Mouse (Mus musculus) frontal cortex, postnatal 14 days (tissue): ENCODE results near the gene Zfp764.
"Not testable (repeated sequence)": the region's sequence is repeated elsewhere in the genome, so short reads cannot be mapped to it uniquely, and the experiment has no call there.

Experiments used
- DNase-seq, 2 experiments: peaks; one replicate each; pipeline ENCODE4 v3.0.0; 2022; ENCODE audit warnings: low spot score in 2 of 2

Gene Zfp764

DNA sequence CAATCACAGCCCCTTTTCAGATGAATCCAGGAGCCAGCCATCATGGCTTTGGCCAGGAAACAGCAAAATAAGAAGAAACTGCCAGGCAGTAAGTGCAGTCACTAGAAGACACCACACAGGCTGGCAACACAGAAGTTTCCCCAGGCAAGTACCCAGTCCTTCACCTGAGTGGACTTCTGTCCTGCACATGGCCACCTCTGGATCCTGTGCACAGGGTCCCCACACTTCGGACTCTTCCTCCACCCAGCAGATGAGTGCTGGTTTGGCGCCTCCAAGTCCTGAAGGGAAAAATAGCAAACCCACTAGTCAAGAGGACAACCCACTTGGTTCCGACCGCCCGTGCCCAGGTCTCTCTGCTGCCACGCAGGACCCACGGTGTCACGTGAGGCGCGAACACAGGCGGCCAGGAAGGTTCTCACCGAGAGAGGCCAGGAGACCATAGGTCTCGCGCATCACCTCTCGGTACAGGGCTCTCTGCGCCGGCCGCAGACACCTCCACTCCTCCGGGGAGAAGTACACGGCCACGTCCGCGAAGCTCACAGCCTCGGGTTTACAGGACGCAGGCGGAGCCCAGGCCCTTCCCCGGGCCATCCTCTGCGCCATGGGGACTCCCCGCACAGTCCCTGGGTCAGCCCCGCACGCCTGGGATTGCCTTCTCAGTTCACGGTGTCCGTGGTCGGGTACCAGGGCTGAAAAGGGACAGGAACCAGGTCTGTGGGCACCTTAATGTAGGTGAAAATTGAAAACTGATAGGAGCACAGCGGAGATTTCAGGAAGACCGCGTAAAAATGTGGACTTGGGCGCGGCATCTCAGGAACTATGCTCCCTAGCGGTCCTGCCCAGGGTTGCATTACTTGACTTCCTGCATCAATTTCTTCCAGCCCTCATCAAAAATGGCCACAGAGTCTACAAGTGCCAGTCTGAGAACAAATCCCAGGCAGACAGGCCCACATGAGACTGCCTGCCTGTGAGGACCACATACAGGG, at the start of gene Zfp764:
Gene Zfp764, minus strand, starts transcription at position 821 of the 986 bp plus-strand sequence.
- DNase-seq: peak; percentile 69 to 75

DNA sequence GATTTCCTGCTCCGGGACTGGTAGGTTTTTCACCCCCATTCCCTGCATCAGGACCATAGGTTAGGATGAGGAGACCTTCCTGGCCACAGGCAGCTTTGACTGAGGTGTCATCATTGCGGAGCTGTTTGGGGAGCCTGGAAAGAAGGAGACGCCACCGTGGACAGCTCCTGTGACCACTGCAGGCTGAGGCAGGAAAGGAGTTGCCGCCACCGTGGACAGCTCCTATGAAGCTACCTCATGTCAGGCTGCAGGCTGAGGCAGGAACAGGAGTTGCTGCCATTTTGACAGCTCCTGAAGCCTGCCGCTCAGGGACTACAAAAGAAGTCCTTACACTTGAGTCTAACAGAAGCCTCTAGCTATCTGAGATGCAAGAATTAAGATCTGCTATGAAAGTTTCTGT, 48.3 kb upstream of the Zfp764 start:
- no peak for DNase-seq

DNA sequence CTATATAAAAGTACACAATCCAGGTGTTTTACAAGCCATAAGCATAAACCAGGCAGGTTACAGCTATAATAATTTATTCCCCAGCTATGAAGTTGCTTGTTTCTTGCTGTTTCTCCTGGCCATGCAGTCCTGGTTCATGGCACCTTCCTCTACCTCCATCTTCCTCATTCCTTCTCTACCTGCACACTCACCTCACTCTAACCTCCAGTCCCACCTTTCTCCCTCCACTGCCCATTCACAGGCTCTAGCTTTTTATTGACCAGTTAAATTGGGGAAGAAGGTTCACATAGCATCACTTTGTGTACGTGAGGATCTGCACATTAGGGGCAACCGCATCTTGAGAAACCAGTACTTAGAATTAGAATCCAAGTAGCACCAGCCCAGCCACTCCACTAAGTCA, 46.4 kb upstream of the Zfp764 start:
- DNase-seq: no peak

DNA sequence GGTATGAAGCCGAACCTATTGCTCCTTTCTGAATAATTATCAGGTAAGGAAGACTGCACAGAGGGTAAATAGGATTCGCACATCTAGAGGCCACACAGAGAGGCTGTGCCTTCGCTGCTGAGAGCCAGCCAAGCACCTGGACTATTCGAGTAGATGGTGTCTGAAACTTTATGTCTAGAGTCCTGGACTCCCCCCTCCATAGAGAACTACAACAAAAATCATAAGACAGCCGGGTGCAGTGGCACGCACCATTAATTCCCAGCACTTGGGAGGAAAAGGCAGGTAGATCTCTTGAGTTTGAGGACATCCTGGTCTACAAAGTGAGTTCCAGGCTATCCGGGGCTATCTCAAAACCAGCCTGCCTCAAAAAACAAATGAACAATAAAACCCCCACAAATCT, 43.3 kb upstream of the Zfp764 start:
- no peak for DNase-seq

DNA sequence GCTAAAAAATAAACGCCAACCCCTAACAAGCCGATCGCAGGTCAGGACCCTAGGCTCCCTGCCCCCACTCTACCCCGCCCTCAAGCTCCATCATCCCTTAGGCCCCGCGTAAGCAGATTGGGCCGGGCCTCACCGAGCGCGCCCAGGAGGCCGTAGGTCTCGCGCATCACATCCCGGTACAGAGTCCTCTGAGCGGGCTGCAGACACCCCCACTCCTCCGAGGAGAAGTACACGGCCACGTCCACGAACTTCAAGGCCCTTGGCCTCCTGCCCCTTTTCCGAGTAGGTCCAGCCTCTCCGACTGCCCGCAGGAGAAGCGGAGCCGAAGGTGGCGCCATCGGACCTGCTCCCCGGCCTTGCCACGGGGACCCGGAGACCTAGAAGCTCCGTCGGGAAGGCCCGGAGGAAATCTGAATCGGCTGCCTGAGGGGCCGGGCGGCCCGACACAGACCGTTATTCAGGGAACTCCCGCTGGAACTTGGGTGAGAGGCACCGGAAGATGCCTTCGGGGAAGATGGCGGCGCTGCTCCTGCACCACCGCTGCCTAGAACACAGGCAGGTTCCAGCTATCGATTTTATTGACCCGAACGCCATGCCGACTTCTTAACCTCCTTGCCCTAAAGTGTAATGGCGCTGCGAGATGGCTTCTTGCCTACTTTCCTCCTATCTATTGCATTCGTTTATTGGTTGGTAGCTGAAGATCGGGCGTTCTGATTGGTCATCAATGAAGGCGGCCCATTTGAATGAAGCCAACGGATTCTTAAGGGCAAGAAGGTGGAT, 42.1 kb upstream of the Zfp764 start, which contains the start of gene Zfp689:
Gene Zfp689, minus strand, starts transcription at position 638 of the 780 bp plus-strand sequence.
- peak; percentile 93 to 95 for DNase-seq

DNA sequence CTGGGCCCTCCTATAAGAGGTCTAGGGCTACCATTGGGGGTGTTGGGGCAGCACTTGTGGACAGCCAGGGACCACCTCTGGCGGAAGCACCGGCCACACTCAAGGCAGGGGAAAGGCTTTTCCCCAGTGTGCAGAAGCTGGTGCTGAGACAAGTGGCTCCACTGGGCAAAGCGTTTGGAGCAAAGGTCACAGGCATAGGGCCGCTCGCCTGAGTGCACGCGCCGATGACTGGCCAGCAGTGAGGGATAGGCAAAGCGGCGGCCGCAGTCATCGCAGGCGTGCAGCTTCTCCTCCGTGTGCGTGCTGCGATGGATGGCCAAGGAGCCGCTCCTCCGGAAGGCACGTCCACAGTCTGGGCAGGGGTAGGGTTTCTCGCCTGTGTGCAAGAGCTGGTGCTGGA, 37.4 kb upstream of the Zfp764 start:
- no peak for DNase-seq

DNA sequence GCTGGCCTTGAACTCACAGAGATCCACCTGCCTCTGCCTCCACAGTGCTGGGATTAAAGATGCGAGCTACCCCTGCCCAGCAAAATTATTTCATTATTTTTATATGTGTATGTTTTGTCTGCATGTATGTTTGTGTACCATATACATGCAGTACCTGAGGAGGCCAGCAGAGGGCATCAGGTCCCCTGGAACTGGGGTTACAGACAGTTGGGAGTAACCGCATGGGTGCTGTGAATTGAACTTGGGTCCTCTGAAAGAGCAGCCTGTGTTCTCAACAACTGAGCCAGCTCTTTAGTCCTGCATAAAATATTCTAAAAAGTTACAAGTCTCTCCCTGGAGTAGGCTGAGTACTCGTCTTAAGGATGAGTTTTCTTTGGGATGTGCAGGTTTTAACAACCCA, 31.1 kb upstream of the Zfp764 start:
- no peak for DNase-seq

DNA sequence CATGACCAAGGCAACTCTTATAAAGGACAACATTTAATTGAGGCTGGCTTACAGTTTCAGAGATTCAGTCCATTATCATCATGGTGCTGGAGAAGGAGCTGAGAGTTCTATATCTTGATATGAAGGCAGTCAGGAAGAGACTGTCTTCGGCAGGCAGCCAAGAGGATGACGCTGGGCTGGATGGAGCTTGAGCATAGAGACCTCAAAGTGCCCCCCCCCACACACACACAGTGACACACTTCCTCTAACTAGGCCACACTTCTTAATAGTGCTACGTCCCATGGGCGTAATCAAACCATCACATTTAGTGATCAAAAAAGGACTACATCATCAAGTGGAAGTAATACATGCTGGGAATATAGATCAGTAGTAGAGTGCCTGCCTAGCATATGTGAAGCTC, 28.6 kb upstream of the Zfp764 start:
- DNase-seq: no peak

DNA sequence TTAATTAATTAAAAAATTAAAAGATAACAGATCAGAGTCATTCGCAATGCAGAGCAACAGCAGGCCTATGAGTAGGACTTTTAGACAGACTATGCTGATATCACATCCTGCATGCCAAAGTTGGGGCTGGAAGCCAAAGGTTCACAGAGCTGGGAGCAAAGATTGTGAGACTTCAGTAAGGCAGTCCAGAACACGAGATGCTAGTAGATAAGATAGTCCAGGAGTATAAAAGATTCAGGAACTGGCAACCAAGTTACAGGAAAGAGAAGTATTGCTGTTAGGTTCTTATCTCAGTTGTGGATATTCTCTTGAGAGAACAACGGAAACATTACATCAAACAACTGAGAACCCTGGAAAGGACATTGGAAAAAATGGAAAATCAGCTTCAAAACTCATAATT, 19.7 kb upstream of the Zfp764 start:
- no peak for DNase-seq

DNA sequence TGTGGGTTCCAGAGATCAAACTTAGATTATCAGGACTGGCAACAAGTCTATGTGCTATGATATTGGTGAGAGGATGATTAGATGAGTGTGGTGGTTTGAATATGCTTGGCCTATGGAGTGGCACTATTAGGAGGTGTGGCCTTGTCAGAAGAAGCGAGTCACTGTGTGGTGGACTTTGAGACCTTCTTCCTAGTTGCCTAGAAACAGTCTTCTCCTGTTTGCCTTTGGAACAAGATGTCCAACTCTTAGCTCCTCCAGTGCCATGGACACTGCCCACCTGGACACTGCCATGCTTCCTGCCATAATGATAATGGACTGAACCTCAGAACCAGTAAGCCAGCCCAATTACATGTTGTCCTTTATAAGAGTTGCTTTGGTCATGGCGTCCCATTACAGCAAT, 19.3 kb upstream of the Zfp764 start:
- DNase-seq: no peak

DNA sequence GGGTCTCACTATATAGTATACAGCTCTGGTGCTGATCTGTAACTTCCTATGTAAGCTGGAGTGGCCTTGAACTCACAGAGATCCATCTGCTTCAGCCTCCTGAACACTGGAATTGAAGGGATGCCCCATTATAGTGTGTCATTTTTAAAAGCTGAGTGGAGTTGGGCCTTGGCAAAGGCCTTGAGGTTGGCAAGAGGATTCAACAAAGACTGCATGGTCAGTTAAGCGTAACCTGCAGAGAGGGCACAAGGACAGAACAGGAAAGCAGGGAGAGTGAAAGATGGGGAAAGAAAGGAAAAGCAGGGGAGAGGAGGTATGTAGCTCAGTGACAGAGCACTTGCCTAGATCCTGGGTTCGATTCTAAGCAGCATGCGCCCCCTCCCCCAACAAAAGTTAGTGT, 18.7 kb upstream of the Zfp764 start:
- DNase-seq: no peak

DNA sequence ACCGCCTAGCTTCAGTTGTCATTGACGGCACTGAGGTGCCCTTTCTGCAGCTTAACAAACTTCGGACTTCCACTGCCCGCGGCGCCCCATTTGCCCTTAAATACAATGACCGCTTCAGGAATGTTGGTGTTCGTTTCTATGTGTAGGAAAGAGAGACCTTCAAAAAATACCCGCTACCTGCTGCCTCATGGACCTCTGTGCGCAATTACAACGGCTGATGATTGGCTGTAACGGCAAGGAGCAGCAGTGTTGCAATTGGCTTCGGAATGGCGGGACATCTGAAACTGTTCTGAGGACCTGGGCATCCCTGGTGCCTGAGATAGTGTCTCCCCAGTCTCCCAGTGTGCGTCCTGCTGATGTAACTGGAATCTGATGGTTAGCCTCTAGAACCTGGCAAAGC, 15.6 kb upstream of the Zfp764 start:
- peak in 1 of 2 experiments; percentile 28 for DNase-seq

DNA sequence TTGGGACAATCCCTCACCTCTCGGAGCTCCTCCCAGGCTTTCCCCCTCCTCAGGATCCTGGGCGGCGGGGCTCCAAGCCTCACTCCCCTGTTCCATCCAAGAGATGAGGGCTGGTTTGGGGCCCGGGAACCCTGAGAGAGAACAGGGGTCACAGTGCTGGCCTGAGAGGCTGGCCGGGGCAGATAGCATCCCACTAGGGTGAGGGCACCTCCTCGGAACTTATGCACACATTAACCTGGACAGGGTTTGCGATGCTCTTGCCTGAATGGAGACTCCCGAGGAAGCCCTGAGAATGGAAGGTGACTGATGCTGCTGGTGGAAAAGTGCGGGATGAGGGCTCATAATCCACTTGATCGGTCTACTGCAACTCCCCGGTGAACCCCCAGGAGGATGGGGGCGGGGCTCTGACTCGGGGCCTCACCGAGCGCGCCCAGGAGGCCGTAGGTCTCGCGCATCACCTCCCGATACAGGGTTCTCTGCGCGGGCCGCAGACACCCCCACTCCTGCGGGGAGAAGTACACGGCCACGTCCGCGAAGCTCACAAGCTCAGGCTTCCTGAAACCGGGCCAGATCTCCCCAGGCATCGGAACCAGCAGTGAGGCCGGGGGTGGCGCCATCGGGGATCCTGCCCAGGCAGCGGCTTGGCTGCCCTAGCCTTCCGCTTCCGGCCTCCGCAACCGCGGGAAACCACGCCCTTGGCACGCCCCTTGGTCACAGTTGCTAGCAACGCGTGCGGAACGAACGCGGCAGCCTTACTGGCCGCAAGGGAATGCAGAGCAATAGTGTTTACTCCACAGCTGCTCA, 15.0 kb upstream of the Zfp764 start, which contains the start of gene Zfp688:
Gene Zfp688, minus strand, starts transcription at position 681 of the 804 bp plus-strand sequence.
- peak; percentile 77 to 86 for DNase-seq

DNA sequence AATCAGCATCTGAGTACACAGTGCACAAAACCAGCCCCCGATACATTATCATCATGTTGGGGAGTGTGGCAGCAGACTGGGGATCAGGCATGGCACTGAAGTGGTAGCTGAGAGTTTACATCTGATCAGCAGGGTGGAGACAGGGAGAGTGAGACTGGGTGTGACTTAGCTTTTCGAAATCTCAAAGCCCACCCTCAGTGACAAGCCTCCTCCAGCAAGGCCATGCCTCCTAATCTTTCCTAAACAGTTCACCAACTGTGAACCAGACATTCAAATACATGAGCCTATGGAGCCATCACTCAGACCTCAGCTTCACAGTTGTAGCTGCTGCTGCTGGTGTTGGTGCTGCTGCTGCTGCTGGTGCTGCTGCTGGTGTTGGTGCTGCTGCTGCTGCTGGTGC, 4.8 kb upstream of the Zfp764 start:
- no peak for DNase-seq

DNA sequence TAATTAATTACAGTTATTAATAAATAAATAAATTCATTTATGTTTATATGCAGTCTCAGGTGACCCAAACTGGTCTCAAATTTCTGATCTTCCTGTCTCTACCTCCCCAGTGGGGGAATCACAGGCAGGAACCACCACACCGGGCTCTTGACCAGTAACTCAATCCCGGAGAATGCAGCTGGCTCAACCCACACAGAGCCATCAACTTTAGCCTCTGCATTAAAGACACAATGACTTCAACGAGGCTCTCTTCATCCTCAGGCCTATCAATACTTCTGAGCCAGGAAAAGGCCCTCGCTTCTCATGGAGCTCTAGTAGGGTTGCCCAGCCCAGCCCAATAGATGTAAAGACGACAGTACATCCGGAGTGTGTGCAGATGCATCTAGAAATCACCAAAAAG, 2.5 kb downstream of the Zfp764 start:
- DNase-seq: not testable (repeated sequence)

DNA sequence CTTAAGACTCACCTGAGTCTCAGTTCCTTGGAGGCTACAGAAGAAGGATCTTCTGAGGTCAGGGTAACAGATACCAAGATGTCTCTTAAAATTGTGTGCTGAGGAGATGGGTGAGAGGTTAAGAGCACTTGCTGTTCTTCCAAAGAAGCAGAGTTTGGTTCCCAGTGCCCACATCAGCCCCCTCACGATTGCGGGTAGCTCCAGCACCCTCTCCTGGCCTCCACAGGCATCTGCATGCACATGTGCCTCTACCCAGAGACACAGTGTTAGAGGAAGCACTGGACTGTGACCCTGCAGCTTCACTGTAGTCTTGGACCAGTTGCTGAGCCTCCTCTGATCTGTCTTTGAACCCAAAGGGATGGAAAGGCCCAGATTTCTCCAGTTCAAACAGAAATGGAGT, 3.6 kb downstream of the Zfp764 start:
- no peak for DNase-seq

DNA sequence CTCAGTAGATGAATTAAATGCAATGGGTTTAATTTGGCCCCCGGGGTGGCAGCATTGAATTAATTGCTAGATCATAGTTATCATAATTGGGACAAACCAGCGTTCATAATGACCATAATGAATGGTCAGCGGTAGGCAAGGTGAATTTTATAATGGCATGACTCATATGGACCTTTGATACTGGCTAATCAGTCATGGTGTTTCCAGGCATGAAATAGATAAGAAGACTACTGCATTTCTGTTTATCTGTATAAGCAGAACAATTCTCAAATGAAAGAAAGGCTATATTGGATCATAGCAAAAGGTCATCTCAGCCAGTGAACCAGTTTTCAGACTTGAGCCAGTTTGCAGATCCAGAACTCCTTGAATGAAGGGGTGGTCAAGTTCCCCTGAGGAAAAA, 6.3 kb downstream of the Zfp764 start:
- DNase-seq: no peak

DNA sequence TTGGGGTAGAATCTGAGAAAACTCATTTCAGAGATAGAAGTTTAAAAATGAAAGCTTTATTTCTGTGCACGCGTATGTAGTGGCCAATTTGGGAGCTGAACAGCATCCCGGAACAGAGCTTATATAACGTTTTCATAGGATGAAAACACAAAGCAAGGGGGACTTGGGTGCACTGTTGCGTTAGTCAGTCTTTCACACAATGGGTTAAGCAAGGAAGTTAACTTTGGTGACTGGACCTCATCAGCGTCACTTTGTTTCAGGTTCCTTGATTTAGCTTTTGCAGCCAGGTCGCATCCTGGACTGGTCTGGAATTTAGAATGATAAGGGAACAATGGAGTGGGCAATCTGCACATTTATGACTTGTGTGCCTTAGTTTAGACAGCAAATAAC, 12.7 kb downstream of the Zfp764 start:
- DNase-seq: no peak

DNA sequence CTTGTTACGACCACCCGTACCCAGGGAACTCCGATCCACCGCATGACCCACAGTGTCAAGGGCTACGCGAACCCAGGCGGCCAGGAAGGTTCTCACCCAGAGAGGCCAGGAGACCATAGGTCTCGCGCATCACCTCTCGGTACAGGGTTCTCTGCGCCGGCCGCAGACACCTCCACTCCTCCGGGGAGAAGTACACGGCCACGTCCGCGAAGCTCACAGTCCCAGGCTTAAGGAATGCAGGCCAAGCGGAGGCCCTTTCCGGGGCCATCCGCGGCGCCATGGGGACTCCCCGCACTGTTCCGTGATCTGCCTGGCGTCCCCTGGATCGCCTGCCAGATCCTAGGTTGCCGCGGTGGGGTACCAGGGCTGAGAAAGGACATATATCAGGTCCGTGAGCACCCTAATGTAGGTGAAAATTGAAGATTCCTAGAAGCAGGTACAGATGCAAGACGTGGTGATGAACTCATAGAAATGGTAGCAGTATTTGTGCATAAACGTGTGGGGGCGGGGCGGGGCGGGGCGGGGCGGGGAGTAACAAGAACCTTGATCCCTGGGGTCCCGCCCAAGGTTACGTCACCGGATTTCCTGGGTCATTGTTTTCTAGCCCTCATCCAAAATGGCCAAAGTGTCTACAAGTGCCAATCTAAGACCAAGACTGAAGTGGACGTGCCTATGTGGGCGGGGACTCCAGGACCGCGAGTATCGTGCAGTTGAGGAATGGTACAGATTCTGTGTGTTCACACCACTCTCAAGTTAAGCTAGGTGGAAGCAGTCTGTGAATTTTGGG, 13.3 kb downstream of the Zfp764 start, which contains the start of gene E430018J23Rik:
Gene E430018J23Rik, minus strand, starts transcription at position 473 of the 787 bp plus-strand sequence.
- DNase-seq: peak; percentile 89 to 93

DNA sequence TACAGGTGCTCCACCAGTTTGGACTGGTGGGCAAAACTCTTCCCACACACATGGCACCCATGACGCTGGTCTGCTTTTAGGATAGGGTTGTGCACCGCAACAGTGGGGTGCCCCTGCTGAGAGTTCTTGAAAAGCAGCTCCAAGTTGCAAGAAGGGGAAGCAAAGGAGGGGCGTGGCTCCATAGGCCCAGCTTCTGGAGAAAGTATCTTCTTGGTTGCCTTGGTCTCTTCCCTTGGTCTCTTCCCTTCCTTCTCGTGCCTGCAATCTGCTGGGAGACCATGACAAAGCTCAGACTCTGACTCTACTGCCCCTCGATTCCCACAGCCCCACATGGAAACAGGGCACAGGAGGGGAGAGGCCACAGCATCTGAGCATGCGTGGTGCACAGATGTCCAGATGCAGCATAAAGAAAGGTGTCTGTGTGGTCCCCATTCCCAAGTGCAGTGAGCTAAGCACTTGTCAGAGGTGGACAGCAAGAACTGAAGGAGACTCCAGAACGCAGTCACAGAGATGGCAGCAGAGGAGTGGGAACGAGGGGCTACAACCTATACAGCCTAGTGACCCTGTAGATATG, 14.3 kb downstream of the Zfp764 start:
- no peak for DNase-seq
